Mouse (Mus musculus) kidney, embryonic 16.5 days (tissue): ENCODE measurements around the gene Rab40c. TPM values are rescaled to one million over a fixed set of nuclear protein-coding genes. Genes with fewer than 3 reads are reported as not detected.

Experiments
- ATAC-seq: fragments of 200-750 bp; cut with Nextera tagmentation; 2 replicates; pipeline ENCODE4 v1.8.0; 2017; ENCODE audit warnings: moderate TSS enrichment; ENCODE audit not compliant: low FRiP score, low TSS enrichment
- H3K27ac ChIP-seq: fragments of 300-500 bp; sonication (generic); 2 replicates; pipeline ENCODE4 v1.5.1; 2014; ENCODE audit warnings: low read length
- H3K27me3 ChIP-seq: fragments of 300-500 bp; sonication (generic); 2 replicates; pipeline ENCODE4 v1.6.1; 2014; ENCODE audit warnings: low read length, control low read depth, mixed read lengths; ENCODE audit not compliant: insufficient read depth
- H3K36me3 ChIP-seq: fragments of 300-500 bp; sonication (generic); 2 replicates; pipeline ENCODE4 v1.6.1; 2014; ENCODE audit warnings: low read length, control low read depth, mixed read lengths; ENCODE audit not compliant: insufficient read depth
- H3K4me1 ChIP-seq: fragments of 300-500 bp; sonication (generic); 2 replicates; pipeline ENCODE4 v1.6.1; 2014; ENCODE audit warnings: low read length, control low read depth, mixed read lengths; ENCODE audit not compliant: insufficient read depth
- H3K4me2 ChIP-seq: fragments of 300-500 bp; sonication (generic); replicated peaks from 2 replicates; pipeline ENCODE4 v1.6.1; 2014; ENCODE audit warnings: low read depth, low read length
- H3K4me3 ChIP-seq: fragments of 300-500 bp; sonication (generic); 2 replicates; pipeline ENCODE4 v1.5.1; 2014; ENCODE audit warnings: mild to moderate bottlenecking, low read length
- H3K9ac ChIP-seq: fragments of 300-500 bp; sonication (generic); replicated peaks from 2 replicates; pipeline ENCODE4 v1.6.1; 2014; ENCODE audit warnings: low read length
- H3K9me3 ChIP-seq: fragments of 300-500 bp; sonication (generic); 2 replicates; pipeline ENCODE4 v1.6.1; 2016; ENCODE audit warnings: low read length, control low read depth
- WGBS: fragments of 180-500 bp; shearing (Covaris S2); extraction: QIAGEN DNeasy Blood & Tissue Kit; methylation state at CpG from one replicate; pipeline ENCODE4 v1.1.7; 2014; 5-methylcytosine and 5-hydroxymethylcytosine counted together
- polyA plus RNA-seq: library from polyadenylated mRNA; unstranded; fragments of >200 nt; fragmentation: Nextera tagmentation; extraction: Ambion mirVana; gene quantifications from 2 replicates; pipeline ENCODE4 v1.2.1, GENCODE M21; 2015

The Rab40c gene
- polyA plus RNA-seq, 1 experiment from 2014 or later, result 33.7 TPM

GRCm38 (mm10) chr17:25956631-25957030 is 37.1 kb upstream of the Rab40c start:
- Histone ChIP-seq H3K27ac (no peak overlapping the region), H3K9ac (no peak overlapping the region), H3K27me3 (peaks cover 19% of the 10 kb centered on the region), H3K4me1 (peaks cover 8% of the 10 kb centered on the region; the same call in 1 of the 2 replicates), H3K36me3 (peaks cover 17% of the 10 kb centered on the region; the same call in 1 of the 2 replicates), H3K4me2 (no peak overlapping the region), H3K4me3 (no peak overlapping the region), H3K9me3 (no peaks in the 10 kb centered on the region)
- 82% methylated on average over 7 of the region's 7 CpGs for WGBS
- no peak for ATAC-seq

- no peak for ATAC-seq
- no peak overlapping the region for H3K27ac ChIP-seq
- no peak overlapping the region for H3K9ac ChIP-seq
- H3K4me3 ChIP-seq, result no peak overlapping the region
- no peak overlapping the region for H3K4me2 ChIP-seq
- H3K9me3 ChIP-seq, result no peaks in the 10 kb centered on the region
- H3K4me1 ChIP-seq, result peaks cover 8% of the 10 kb centered on the region; the same call in 1 of the 2 replicates
- peaks cover 23% of the 10 kb centered on the region for H3K27me3 ChIP-seq
- peaks cover 17% of the 10 kb centered on the region; the same call in 1 of the 2 replicates for H3K36me3 ChIP-seq
- WGBS, result 64% methylated on average over 7 of the region's 7 CpGs
Measured at GRCm38 (mm10) chr17:25956201-25956600, 36.7 kb upstream of the Rab40c start.

GRCm38 (mm10) chr17:25955736-25956135 is 36.2 kb upstream of the Rab40c start:
- H3K27me3 ChIP-seq, result peaks cover 28% of the 10 kb centered on the region
- peaks cover 8% of the 10 kb centered on the region; the same call in 1 of the 2 replicates for H3K4me1 ChIP-seq
- no peak overlapping the region for H3K9ac ChIP-seq
- H3K36me3 ChIP-seq, result peaks cover 17% of the 10 kb centered on the region; the same call in 1 of the 2 replicates
- 14% methylated on average over 3 of the region's 3 CpGs for WGBS
- H3K4me2 ChIP-seq, result no peak overlapping the region
- no peaks in the 10 kb centered on the region for H3K9me3 ChIP-seq
- no peak overlapping the region for H3K27ac ChIP-seq
- no peak overlapping the region for H3K4me3 ChIP-seq
- no peak for ATAC-seq

GRCm38 (mm10) chr17:25954671-25955070 is 35.1 kb upstream of the Rab40c start:
- H3K4me3 ChIP-seq, result no peak overlapping the region
- no peak overlapping the region for H3K27ac ChIP-seq
- H3K4me1 ChIP-seq, result peaks cover 8% of the 10 kb centered on the region; the same call in 1 of the 2 replicates
- no peak overlapping the region for H3K4me2 ChIP-seq
- no peaks in the 10 kb centered on the region for H3K9me3 ChIP-seq
- H3K9ac ChIP-seq, result no peak overlapping the region
- peaks cover 9% of the 10 kb centered on the region; the same call in 1 of the 2 replicates for H3K36me3 ChIP-seq
- 83% methylated on average over 2 of the region's 2 CpGs for WGBS
- H3K27me3 ChIP-seq, result peaks cover 36% of the 10 kb centered on the region
- no peak for ATAC-seq

- Histone ChIP-seq H3K27ac (no peak overlapping the region), H3K9me3 (no peaks in the 10 kb centered on the region), H3K4me3 (no peak overlapping the region), H3K4me2 (0 out of 2 replicates have a peak overlapping the region, but pooled peaks have one; percentile 70), H3K27me3 (peaks cover 36% of the 10 kb centered on the region), H3K36me3 (peaks cover 3% of the 10 kb centered on the region; the same call in 1 of the 2 replicates), H3K4me1 (peaks cover 8% of the 10 kb centered on the region; the same call in 1 of the 2 replicates), H3K9ac (no peak overlapping the region)
- no peak for ATAC-seq
- WGBS, result 75% methylated on average over 5 of the region's 5 CpGs
Measured at GRCm38 (mm10) chr17:25953161-25953560, 33.6 kb upstream of the Rab40c start.

- H3K4me1 ChIP-seq, result peaks cover 8% of the 10 kb centered on the region; the same call in 1 of the 2 replicates
- 1% methylated on average over 58 of the region's 58 CpGs for WGBS
- no peaks in the 10 kb centered on the region for H3K36me3 ChIP-seq
- peak within 1 kb of the TSS; percentile 70 for H3K4me2 ChIP-seq
- H3K9me3 ChIP-seq, result no peaks in the 10 kb centered on the region
- H3K4me3 ChIP-seq, result peak within 1 kb of the TSS; percentile 55
- H3K9ac ChIP-seq, result peak within 1 kb of the TSS; percentile 69
- ATAC-seq, result peak; percentile 47; the same call in 1 of the 2 replicates
- peak within 1 kb of the TSS; percentile 75 for H3K27ac ChIP-seq
- peaks cover 36% of the 10 kb centered on the region for H3K27me3 ChIP-seq
Measured at GRCm38 (mm10) chr17:25951803-25952623, 32.5 kb upstream of the Rab40c start, which contains the start of gene A930017K11Rik. Gene A930017K11Rik, minus strand, starts transcription at chr17:25952565.

- H3K36me3 ChIP-seq, result no peaks in the 10 kb centered on the region
- peak; percentile 55 for ATAC-seq
- H3K4me1 ChIP-seq, result peaks cover 8% of the 10 kb centered on the region; the same call in 1 of the 2 replicates
- H3K27me3 ChIP-seq, result peaks cover 36% of the 10 kb centered on the region
- peak overlapping the region; percentile 70 for H3K4me2 ChIP-seq
- H3K4me3 ChIP-seq, result peak overlapping the region; percentile 55
- under 1% methylated on average over 33 of the region's 33 CpGs for WGBS
- H3K27ac ChIP-seq, result peak overlapping the region; percentile 75
- H3K9me3 ChIP-seq, result no peaks in the 10 kb centered on the region
- peak overlapping the region; percentile 69 for H3K9ac ChIP-seq
Measured at GRCm38 (mm10) chr17:25951225-25951802, 31.8 kb upstream of the Rab40c start.

GRCm38 (mm10) chr17:25950706-25951105 is 31.2 kb upstream of the Rab40c start:
- Histone ChIP-seq H3K27me3 (peaks cover 36% of the 10 kb centered on the region), H3K4me3 (peak overlapping the region; percentile 55), H3K36me3 (no peaks in the 10 kb centered on the region), H3K9ac (no peak overlapping the region), H3K4me2 (peak overlapping the region; percentile 70), H3K27ac (peak overlapping the region; percentile 75), H3K4me1 (peaks cover 12% of the 10 kb centered on the region), H3K9me3 (no peaks in the 10 kb centered on the region)
- no peak for ATAC-seq
- 0% methylated on average over 3 of the region's 3 CpGs for WGBS

- WGBS, result 63% methylated on average over 5 of the region's 5 CpGs
Measured at GRCm38 (mm10) chr17:25949981-25950380, 30.5 kb upstream of the Rab40c start.

More at GRCm38 (mm10) chr17:25949981-25950380, 30.5 kb upstream of the Rab40c start:
- no peak for ATAC-seq
- H3K4me2 ChIP-seq, result peak overlapping the region; percentile 70
- no peak overlapping the region for H3K9ac ChIP-seq
- H3K9me3 ChIP-seq, result no peaks in the 10 kb centered on the region
- H3K36me3 ChIP-seq, result no peaks in the 10 kb centered on the region
- H3K27ac ChIP-seq, result peak overlapping the region; percentile 71
- H3K27me3 ChIP-seq, result peaks cover 36% of the 10 kb centered on the region
- H3K4me1 ChIP-seq, result peaks cover 14% of the 10 kb centered on the region
- peak overlapping the region; percentile 30 for H3K4me3 ChIP-seq
